Comparison of ENCODE assay signal across 7 mouse cellular contexts in genomic region chr14:21831830-21832403, GRCm38 (mm10). TPM values are rescaled to one million over a fixed set of nuclear protein-coding genes. Genes with fewer than 3 reads are reported as not detected.
A peak's percentile ranks its signal among the peaks of the same experiment; 100 is the strongest.
DNase-seq lines count a peak whose midpoint lies in the region; ATAC-seq and TF ChIP-seq lines count a peak whose summit lies in the region.

No protein-coding gene starts in this region.

- no peaks in the 10 kb centered on the region for H3K27me3 ChIP-seq in C2C12 (ENCODE audit: control insufficient read depth, insufficient read depth, insufficient read length)
- H3K27me3 ChIP-seq in forebrain, embryonic 12.5 days: no peaks in the 10 kb centered on the region
- H3K27me3 ChIP-seq in limb, embryonic 10.5 days (ENCODE audit: low read depth, poor library complexity, severe bottlenecking): no peaks in the 10 kb centered on the region

- peak overlapping the region; percentile 96 for H3ac ChIP-seq in C2C12 (ENCODE audit: control insufficient read depth, insufficient read length, low read depth)

- ATAC-seq in forebrain, embryonic 12.5 days (ENCODE audit: low FRiP score): peak; percentile 25; the same call in 1 of the 2 replicates
- peak; percentile 42; the same call in 1 of the 2 replicates for ATAC-seq in monocyte, adult 5-6 weeks (replicated peaks; ENCODE audit: insufficient number of reproducible peaks, low FRiP score, low TSS enrichment, poor library complexity, severe bottlenecking)

- no peaks in the 10 kb centered on the region for H3K9me3 ChIP-seq in forebrain, embryonic 12.5 days
- H3K9me3 ChIP-seq in limb, embryonic 10.5 days (replicated peaks): no peaks in the 10 kb centered on the region

- H3K4me3 ChIP-seq in C2C12 (ENCODE audit: insufficient read depth, poor library complexity, severe bottlenecking): peak overlapping the region; percentile 99
- H3K4me3 ChIP-seq in forebrain, embryonic 12.5 days (replicated peaks): peak overlapping the region; percentile 97
- H3K4me3 ChIP-seq in limb, embryonic 10.5 days: peak overlapping the region; percentile 97

- peaks cover 22% of the 10 kb centered on the region for H3K4me1 ChIP-seq in forebrain, embryonic 12.5 days
- H3K4me1 ChIP-seq in limb, embryonic 10.5 days: peaks cover 29% of the 10 kb centered on the region

- TF ChIP-seq CTCF in C2C12 (IDR thresholded peaks at IDR 0.05; ENCODE audit: control insufficient read depth, insufficient read depth, insufficient read length): no peak

- peaks cover 58% of the 10 kb centered on the region for H3K79me2 ChIP-seq in C2C12 (ENCODE audit: control insufficient read depth, insufficient read depth)

- peaks cover 36% of the 10 kb centered on the region for H3K36me3 ChIP-seq in C2C12 (ENCODE audit: control insufficient read depth, insufficient read depth)
- peaks cover 25% of the 10 kb centered on the region for H3K36me3 ChIP-seq in forebrain, embryonic 12.5 days (replicated peaks)
- H3K36me3 ChIP-seq in limb, embryonic 10.5 days: peaks cover 42% of the 10 kb centered on the region

- peak overlapping the region; percentile 91 for H3K4me2 ChIP-seq in forebrain, embryonic 12.5 days

- peak overlapping the region; percentile 90 for H3K27ac ChIP-seq in forebrain, embryonic 12.5 days
- H3K27ac ChIP-seq in limb, embryonic 10.5 days: peak overlapping the region; percentile 100

- H3K79me3 ChIP-seq in C2C12 (ENCODE audit: low read depth): peaks cover 51% of the 10 kb centered on the region

- under 1% methylated on average over 28 of the region's 28 CpGs for WGBS in forebrain, embryonic 12.5 days
- WGBS in limb, embryonic 10.5 days: under 1% methylated on average over 28 of the region's 28 CpGs

- peak; percentile 48 for DNase-seq in 3T3-L1 (ENCODE audit: low read depth, low spot score)
- DNase-seq in limb, embryonic 10.5 days (ENCODE audit: low spot score): no peak
- DNase-seq in testis, postnatal 10 days (ENCODE audit: low spot score): no peak
- no peak for DNase-seq in layer of hippocampus, adult 8-10 months (ENCODE audit: low spot score in 2 of 2)

- peak overlapping the region; percentile 93 for H3K9ac ChIP-seq in forebrain, embryonic 12.5 days

TF ChIP-seq in C2C12, 6 proteins besides CTCF, POLR2A, EP300 and RAD21:
- TF ChIP-seq USF1 (IDR thresholded peaks at IDR 0.05; ENCODE audit: low read depth) (no peak), CEBPB (IDR thresholded peaks at IDR 0.05; ENCODE audit: low read depth) (no peak), MYOG (IDR thresholded peaks at IDR 0.05; ENCODE audit: control insufficient read depth, extremely low read depth, insufficient read length) (no peak), FOSL1 (IDR thresholded peaks at IDR 0.05; ENCODE audit: insufficient read depth, low read length, poor library complexity, severe bottlenecking) (no peak)

RNA-seq across cellular contexts. Expression of gene Vdac2, which starts 6.9 kb away (rescaled TPM):
- polyA plus RNA-seq in C2C12 (2012; fragmentation: generic; extraction: Trizol): 242 TPM
- polyA plus RNA-seq in forebrain, embryonic 12.5 days (2016; fragmentation: Nextera tagmentation; extraction: Ambion mirVana): 238 and 247 TPM in 2 replicates
- 301 and 316 TPM in 2 replicates for polyA plus RNA-seq in limb, embryonic 10.5 days (2016; fragmentation: Nextera tagmentation; extraction: Ambion mirVana)
- total RNA-seq in monocyte, adult 5-6 weeks (2017): 210 to 264 TPM (median 238 TPM) in 3 replicates
- 100 to 1,000 TPM; 231 to 244 (median 241) TPM for total RNA-seq in layer of hippocampus, adult 8-10 months (2022)

RNA-seq across cellular contexts. Expression of gene Comtd1, which starts 16.9 kb away (rescaled TPM):
- 45.5 TPM for polyA plus RNA-seq in C2C12 (2012; fragmentation: generic; extraction: Trizol)
- polyA plus RNA-seq in forebrain, embryonic 12.5 days (2016; fragmentation: Nextera tagmentation; extraction: Ambion mirVana): 13.0 and 16.1 TPM in 2 replicates
- polyA plus RNA-seq in limb, embryonic 10.5 days (2016; fragmentation: Nextera tagmentation; extraction: Ambion mirVana): 20.9 and 29.8 TPM in 2 replicates
- total RNA-seq in monocyte, adult 5-6 weeks (2017): 2.9 to 11.5 TPM (median 8.0 TPM) in 3 replicates
- total RNA-seq in layer of hippocampus, adult 8-10 months (2022): 10 to 100 TPM; 25.9 to 34.4 (median 29.7) TPM
